Mouse (Mus musculus) kidney, postnatal 25 days (tissue): ENCODE measurements around the gene Olfr1220.

Experiments
- DNase-seq, 2 experiments: peaks; one replicate each; pipeline ENCODE4 v3.0.0; 2021; ENCODE audit warnings: mixed read lengths in 2 of 2

Olfr1220 gene

DNA sequence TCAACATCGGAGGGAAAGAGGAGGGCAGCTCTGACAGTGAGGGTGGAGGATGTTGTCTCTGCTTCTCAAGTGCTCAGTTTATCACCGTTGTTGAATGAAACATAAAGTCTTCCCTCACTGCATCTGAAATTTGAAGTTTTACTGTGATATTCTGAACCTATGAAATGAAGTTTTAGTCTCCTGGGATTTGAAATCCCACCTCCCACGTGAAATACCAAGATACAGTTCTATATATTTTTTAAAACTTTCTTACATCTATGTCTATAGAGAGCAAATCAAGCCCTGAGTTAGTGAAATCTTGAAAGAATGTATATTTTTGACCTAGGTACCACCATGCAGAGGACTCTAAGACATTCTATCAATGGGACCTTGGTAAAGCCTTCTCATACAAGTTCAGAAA is at the start of gene Olfr1220:
Gene Olfr1220 (minus strand): TSS at position 101 of the 400 bp plus-strand sequence.
- no peak for DNase-seq

DNA sequence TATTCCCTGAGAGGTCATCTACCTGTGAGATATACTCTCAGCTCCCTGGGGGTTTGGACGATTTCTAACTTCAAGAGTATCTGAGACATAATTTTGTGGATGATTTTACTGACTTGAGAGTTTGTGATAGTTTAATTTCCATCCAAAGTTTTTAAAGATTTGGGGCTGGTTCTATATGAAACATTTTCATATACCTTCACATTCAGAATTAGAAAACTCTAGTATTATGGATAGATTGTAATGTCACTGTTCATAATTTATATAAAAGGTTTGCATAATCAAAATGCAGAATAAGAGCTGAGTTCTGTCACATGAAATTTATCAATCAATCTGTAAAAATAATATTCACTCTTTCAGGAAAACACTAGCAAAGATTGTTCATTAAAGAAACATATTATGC is 44.8 kb upstream of the Olfr1220 start, which contains the start of gene Olfr1223:
Gene Olfr1223 (minus strand): TSS at position 101 of the 400 bp plus-strand sequence.
- DNase-seq = no peak

DNA sequence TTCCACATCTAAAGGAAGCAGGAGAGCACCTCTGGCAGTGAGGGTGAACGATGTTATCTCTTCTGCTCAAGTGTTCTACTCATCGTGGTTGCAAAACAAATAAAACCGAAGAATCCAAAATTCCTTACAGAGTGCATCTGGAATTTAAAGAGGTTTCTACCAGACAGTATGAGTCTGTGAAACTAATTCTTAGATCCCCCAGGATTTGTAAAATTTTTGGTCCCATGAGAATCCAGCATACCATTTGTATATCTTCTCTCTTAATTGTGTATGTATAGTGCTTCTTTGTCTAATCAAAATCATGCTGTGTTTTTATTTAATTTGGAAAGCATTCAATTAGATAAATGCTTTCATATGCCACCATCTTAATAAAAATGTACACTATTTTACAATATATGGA is 26.3 kb upstream of the Olfr1220 start, which contains the start of gene Olfr1222:
Gene Olfr1222 (minus strand): TSS at position 101 of the 400 bp plus-strand sequence.
- no peak for DNase-seq

DNA sequence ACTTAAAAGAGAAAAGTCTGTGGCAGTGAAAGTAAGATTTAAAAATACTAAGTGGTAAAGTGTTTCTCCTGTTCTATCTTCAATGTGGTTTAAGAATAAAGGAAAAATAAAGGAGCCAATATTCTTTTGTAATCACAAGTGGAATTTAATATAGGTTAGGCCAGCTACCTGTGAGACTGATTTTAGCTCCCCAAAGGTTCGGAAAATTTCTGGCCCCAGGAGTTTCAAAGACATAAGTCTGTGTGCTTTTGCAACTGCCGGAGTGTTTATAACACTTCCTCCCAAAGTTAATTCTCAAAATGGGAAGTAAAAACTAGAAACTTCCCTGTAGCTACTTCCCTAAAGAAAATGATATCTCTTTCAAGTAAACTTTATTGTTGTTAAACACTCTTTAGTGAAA is 10.5 kb upstream of the Olfr1220 start, which contains the start of gene Olfr1221:
Gene Olfr1221 (minus strand): TSS at position 101 of the 400 bp plus-strand sequence.
- no peak for DNase-seq

DNA sequence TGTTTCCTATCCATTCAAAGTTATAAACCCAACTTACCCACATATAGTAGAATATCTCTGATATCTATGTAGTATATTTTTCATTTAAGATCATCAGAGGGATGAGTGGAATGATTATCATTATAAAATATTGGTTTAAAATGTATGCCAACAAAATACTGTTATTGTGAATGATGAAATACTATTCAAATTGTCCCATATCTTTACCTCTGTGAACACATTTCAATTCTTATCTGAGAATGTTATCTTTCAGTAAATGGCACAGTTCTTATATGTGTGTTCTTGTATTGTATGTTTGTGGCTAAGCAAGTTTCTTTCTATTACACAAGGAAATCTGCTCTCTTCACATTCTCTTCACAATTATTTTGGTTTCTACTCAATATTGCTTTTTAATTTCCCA is 984 bp downstream of the Olfr1220 start:
- DNase-seq = no peak

DNA sequence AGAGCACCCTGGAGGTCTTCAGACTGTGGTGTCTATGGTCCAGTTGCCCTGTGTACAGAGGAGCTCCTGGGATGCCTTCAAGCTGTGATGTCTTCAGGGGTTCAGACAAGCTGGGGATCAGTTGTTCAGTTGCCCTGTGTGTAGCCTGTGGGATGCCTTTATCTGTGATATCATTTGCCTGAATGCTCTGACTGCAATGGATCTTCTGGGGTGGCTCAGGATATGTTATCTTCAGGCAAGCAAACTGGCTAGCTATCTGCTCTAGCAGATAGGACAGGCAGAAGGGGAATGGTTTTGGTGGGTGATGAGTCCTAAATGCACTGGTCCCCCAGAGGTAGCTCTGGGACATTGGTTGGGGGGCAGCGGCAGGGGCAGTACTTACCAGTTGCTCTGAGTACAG is 12.8 kb downstream of the Olfr1220 start:
- no peak for DNase-seq

DNA sequence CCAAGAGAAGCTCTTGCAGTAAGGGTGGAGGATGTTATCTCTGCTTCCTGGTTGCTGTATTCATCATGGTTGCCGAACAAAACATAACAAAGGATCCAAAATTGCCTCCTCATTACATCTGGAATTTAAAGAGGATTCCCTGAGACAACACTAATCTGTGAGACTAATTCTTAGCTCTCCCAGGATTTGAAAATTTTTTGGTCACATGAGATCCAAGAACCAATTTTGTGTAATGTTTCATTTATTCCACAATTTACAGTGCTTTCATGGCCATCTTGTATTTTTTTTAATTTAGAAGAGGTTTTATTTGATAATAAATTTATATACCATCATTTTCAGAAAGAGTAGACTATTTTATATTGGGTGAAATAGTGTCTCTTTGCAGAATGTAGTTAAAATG is 23.2 kb downstream of the Olfr1220 start, which contains the start of gene Olfr1219:
Gene Olfr1219 (minus strand): TSS at position 101 of the 400 bp plus-strand sequence.
- DNase-seq = no peak

DNA sequence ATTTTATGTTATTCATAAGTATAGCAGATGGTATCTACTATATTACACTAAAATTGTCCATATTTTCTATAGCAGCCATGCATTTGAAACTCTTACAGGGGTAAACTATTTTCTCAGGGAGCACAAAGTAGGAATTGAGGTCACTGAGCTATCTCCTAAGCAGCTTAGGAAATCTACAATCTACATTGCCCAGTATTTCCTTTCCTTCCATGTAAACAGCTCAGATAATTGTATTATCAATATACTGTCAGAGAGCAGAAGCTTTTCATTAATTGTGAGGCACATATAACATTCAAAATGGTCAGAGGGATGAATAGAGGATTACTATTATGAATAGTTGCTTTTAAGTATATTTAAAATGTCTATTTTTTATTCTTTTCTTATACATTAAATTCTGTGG is 25.1 kb downstream of the Olfr1220 start:
- DNase-seq = no peak

DNA sequence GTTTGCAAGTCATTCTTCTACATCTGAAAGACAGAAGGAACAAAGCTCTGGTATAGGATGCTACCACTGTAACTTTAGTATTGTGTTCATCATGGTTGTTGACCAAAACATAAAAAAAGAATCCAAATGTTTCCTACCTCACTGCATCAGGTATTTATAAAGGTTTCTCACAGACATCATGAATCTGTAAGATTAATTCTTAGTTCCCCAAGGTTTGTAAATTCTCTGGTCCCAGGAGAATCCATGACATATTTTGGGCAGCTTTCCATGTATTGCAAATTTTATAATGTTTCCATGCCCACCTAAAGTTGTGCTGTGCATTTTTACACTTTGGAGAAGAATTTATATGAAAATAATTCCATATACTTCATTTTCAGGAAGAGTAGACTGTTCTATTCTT is 45.5 kb downstream of the Olfr1220 start, which contains the start of gene Olfr1218:
Gene Olfr1218 (minus strand): TSS at position 101 of the 400 bp plus-strand sequence.
- no peak for DNase-seq
